Mouse (Mus musculus) limb, embryonic 11.5 days (tissue): ENCODE results near the gene Vmn2r112. TPM values are rescaled to one million over a fixed set of nuclear protein-coding genes. Genes with fewer than 3 reads are reported as not detected.
"Not testable (repeated sequence)": the region's sequence is repeated elsewhere in the genome, so short reads cannot be mapped to it uniquely, and the experiment has no call there.

ENCODE experiments used
- ATAC-seq: fragments of 200-750 bp; cut with Nextera tagmentation; 2 replicates; pipeline ENCODE4 v1.8.0; 2017; ENCODE audit warnings: low read depth; ENCODE audit not compliant: insufficient number of reproducible peaks, low FRiP score, low TSS enrichment
- DNase-seq: peaks from one replicate; pipeline ENCODE4 v3.0.0-alpha.2; 2015; ENCODE audit warnings: low spot score
- H3K27ac ChIP-seq: fragments of 300-500 bp; sonication (generic); replicated peaks from 2 replicates; pipeline ENCODE4 v1.5.1; 2014; ENCODE audit warnings: low read depth, mild to moderate bottlenecking, low read length
- H3K27me3 ChIP-seq: fragments of 300-500 bp; sonication (generic); 2 replicates; pipeline ENCODE4 v1.6.1; 2014; ENCODE audit warnings: mild to moderate bottlenecking, low read length, mixed read lengths; ENCODE audit not compliant: control insufficient read depth, insufficient read depth
- H3K36me3 ChIP-seq: fragments of 300-500 bp; sonication (generic); 2 replicates; pipeline ENCODE4 v1.6.1; 2014; ENCODE audit warnings: mild to moderate bottlenecking, low read length, moderate library complexity, mixed read lengths; ENCODE audit not compliant: control insufficient read depth, insufficient read depth
- H3K4me1 ChIP-seq: fragments of 300-500 bp; sonication (generic); 2 replicates; pipeline ENCODE4 v1.6.1; 2014; ENCODE audit warnings: low read length, mixed read lengths; ENCODE audit not compliant: control insufficient read depth, insufficient read depth
- H3K4me2 ChIP-seq: fragments of 300-500 bp; sonication (generic); 2 replicates; pipeline ENCODE4 v1.6.1; 2014; ENCODE audit warnings: low read depth, mild to moderate bottlenecking, moderate library complexity; ENCODE audit not compliant: severe bottlenecking
- H3K4me3 ChIP-seq: fragments of 300-500 bp; sonication (generic); 2 replicates; pipeline ENCODE4 v1.5.1; 2014; ENCODE audit warnings: low read depth, low read length
- H3K9ac ChIP-seq: fragments of 300-500 bp; sonication (generic); 2 replicates; pipeline ENCODE4 v1.6.1; 2014; ENCODE audit warnings: mild to moderate bottlenecking, low read length
- H3K9me3 ChIP-seq: fragments of 300-500 bp; sonication (generic); 2 replicates; pipeline ENCODE4 v1.6.1; 2016; ENCODE audit warnings: low read length; ENCODE audit not compliant: control insufficient read depth
- WGBS: fragments of 180-500 bp; shearing (Covaris S2); extraction: QIAGEN DNeasy Blood & Tissue Kit; methylation state at CpG from one replicate; pipeline ENCODE4 v1.1.7; 2014; 5-methylcytosine and 5-hydroxymethylcytosine counted together
- polyA plus RNA-seq: library from polyadenylated mRNA; unstranded; fragments of >200 nt; fragmentation: Nextera tagmentation; extraction: Ambion mirVana; gene quantifications from 2 replicates; pipeline ENCODE4 v1.2.1, GENCODE M21; 2014

The Vmn2r112 gene
- not detected in 2 replicates for polyA plus RNA-seq

DNA sequence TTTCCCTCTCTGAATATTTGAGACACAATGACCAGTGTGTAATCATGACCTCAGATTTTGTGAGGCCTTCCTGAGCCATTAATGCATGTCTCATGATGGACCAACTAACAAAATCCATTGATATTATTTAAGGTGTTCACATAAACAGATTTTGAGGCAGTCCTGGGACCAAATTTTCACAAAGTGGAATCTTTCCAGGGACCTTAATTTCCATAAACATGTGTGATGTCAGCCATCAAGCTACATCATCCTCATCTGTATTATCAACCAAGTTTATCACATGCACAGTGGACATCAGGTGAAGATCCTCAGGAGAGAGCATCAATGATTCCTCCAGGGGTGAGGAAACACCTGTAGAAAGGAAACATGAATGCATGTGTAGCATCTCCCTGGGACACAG lies at the start of gene Vmn2r112:
Gene Vmn2r112 (plus strand): TSS at position 301 of the 400 bp plus-strand sequence.
- DNase-seq, H3K36me3 ChIP-seq, ATAC-seq: not testable (repeated sequence)

DNA sequence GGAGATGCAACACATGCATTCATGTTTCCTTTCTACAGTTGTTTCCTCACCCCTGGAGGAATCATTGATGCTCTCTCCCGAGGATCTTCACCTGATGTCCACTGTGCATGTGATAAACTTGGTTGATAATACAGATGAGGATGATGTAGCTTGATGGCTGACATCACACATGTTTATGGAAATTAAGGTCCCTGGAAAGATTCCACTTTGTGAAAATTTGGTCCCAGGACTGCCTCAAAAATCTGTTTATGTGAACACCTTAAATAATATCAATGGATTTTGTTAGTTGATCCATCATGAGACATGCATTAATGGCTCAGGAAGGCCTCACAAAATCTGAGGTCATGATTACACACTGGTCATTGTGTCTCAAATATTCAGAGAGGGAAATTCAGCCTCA lies 27.4 kb upstream of the Vmn2r112 start, which contains the start of gene Vmn2r111:
Gene Vmn2r111 (minus strand): TSS at position 101 of the 400 bp plus-strand sequence.
- not testable (repeated sequence) for H3K9me3 ChIP-seq, H3K36me3 ChIP-seq, DNase-seq, H3K4me1 ChIP-seq, ATAC-seq, H3K4me2 ChIP-seq, H3K9ac ChIP-seq, H3K27me3 ChIP-seq, H3K4me3 ChIP-seq, H3K27ac ChIP-seq
- 62% methylated on average over 1 of the region's 1 CpGs for WGBS

More for the DNA sequence above, at the start of gene Vmn2r112:
- not testable (repeated sequence) for H3K27me3 ChIP-seq, H3K4me2 ChIP-seq, H3K4me3 ChIP-seq, H3K9me3 ChIP-seq, H3K27ac ChIP-seq, H3K9ac ChIP-seq, H3K4me1 ChIP-seq

GRCm38 (mm10) chr17:22630646-22631045 lies 29.9 kb downstream of the Vmn2r112 start:
- H3K36me3 ChIP-seq = no peaks in the 10 kb centered on the region
- H3K9me3 ChIP-seq = no peaks in the 10 kb centered on the region; the same call in 1 of the 2 replicates
- no peak overlapping the region for H3K4me3 ChIP-seq
- no peaks in the 10 kb centered on the region for H3K27me3 ChIP-seq
- H3K9ac ChIP-seq = no peak overlapping the region
- no peaks in the 10 kb centered on the region for H3K4me1 ChIP-seq
- WGBS = 77% methylated on average over 1 of the region's 1 CpGs
- no peak overlapping the region for H3K4me2 ChIP-seq
- no peak overlapping the region for H3K27ac ChIP-seq
- ATAC-seq (no peak), DNase-seq (no peak)

Other genes with a start within 250 kb of the Vmn2r112 start
- gene Zfp944, start 239.6 kb upstream of the Vmn2r112 start, polyA plus RNA-seq = 17.9 and 18.0 TPM in 2 replicates
- gene Zfp758, start 239.5 kb upstream of the Vmn2r112 start, polyA plus RNA-seq = 8.5 and 9.0 TPM in 2 replicates
- gene Zfp946, start 176.7 kb upstream of the Vmn2r112 start, polyA plus RNA-seq = 25.3 and 25.7 TPM in 2 replicates
- not detected in 2 replicates for gene Vmn2r111, start 27.5 kb upstream of the Vmn2r112 start, polyA plus RNA-seq